Mouse (Mus musculus) stomach, postnatal 0 days (tissue): ENCODE results near the gene Abcc8.

ENCODE experiments used
- CTCF ChIP-seq: IDR thresholded peaks from 2 replicates; pipeline ENCODE4 v1.5.1; 2016; ENCODE audit warnings: antibody characterized with exemption, low read depth, mild to moderate bottlenecking, moderate library complexity
- EP300 ChIP-seq: optimal IDR thresholded peaks from 2 replicates; pipeline ENCODE3; 2016; ENCODE audit warnings: antibody characterized with exemption

GRCm38 (mm10) chr7:46084024-46084423 is 95.8 kb downstream of the Abcc8 start:
- TF ChIP-seq CTCF (no peak), EP300 (no peak)
